Mouse (Mus musculus): ENCODE measurements at regions not wholly inside any gene's neighbourhood (a gene's known extent, or its start where the extent isn't known, plus 50 kb on each side); places are given as distances from the start of the nearest gene placed in this dataset.

DNA sequence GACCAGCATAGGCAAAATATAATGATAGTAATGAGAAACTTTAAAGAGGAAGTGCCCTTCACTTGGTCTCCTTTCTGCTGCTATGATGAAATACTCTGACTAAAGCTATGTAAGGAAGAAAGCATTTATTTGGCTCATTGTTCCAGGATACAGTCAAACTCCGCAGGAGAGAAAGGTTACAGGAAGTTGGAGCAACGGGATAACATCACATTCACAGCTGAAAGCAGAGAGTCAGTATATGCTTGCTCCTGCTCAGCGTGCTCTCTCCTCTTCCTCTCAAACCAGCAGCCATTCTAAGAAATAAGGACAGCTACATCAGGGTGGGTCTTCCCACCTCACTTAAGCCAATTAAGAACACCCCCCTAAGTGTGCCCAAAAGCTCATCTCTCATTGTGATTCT is 98.9 kb upstream of the Syt10 start:
- peak; percentile 27 for DNase-seq (ENCODE audit: low read depth)

DNA sequence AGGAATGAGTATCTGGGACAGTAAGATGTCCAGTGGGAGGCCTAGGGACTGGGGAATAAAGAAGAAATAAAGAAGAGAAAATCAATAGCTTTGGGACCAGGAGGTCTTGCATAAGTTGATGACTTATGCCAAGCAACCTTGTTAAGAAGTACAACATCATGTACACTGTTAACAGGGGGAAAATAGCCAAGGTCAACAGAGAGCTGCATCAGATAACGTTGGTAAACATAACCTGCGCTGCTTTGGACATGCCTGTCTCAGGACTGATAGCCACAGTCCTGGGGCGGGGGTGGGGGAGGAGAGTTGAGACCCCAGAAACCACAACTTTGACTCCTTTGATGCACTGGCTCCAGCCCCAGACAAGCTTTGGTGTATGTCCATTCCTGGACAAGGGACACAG is 90.7 kb upstream of the Syt10 start:
- DNase-seq (ENCODE audit: low read depth) = no peak

DNA sequence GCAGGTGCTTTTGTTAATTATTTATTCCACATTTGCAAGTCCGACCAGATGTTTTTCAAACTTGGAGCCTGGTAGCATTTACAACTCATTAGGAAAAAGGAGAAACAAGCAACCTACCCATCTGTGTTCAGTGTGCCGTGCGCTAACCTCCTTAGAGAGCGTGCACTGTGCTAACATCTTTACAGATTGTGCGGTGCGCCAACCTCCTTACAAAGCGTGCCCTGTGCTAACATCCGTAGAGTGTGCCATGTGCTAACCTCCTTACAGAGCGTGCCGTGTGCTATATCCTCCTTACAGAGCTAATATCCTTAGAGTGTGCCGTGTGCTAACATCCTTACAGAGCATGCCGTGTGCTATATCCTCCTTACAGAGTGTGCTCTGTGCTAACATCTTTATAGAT is 73.9 kb upstream of the Syt10 start:
- DNase-seq (ENCODE audit: low read depth) = no peak

DNA sequence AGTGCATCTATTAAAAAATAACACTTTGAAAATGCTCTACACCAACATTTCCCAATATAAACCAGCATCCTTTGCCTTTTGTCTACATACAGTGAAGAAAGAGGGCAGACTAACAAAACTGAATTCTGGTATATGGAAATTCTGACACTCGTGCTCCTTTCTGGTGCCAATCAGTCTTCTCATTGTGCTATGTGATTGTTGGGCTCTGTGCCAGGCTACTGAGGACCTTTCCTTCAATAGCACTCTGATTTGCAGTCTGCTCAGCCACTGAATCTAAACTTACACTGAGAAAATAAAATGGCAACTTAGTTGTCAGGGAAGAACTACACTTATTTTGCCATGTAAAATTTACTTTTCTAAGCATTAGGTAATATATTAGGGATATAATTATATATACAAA is 61.4 kb upstream of the Syt10 start:
- no peak for DNase-seq (ENCODE audit: low read depth)

DNA sequence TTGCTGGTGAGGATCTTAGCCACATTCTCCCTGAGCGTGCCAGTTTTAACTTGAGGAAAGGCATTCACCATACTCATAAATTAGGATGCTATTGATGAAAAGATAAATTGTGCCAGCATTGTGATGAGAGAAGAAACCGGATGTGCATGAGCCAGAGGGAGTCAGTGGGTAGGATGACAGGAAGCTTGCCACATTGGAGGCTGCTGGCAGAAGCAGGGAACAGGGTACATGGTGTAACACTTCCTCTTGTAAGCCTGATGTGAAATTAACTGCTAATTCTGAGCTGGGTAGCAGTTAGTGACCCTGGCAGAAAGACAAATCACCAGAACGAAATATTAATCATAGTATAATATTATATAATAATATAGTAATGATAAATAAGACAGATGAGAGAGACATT is 52.0 kb upstream of the Syt10 start:
- no peak for DNase-seq (ENCODE audit: low read depth)
